Mouse (Mus musculus) heart, adult 2 months (tissue): Measurements from ENCODE around the gene Slc2a13. TPM values are rescaled to one million over a fixed set of nuclear protein-coding genes. Genes with fewer than 3 reads are reported as not detected.

Experiments used
- DNase-seq, 2 experiments: peaks; one replicate each; pipeline ENCODE4 v3.0.0; 2021
- H3K27ac ChIP-seq: fragments of 200-600 bp; 2 replicates; pipeline ENCODE4 v1.8.1; 2022
- H3K27me3 ChIP-seq: fragments of 200-500 bp; 2 replicates; pipeline ENCODE4 v1.6.1; 2012; ENCODE audit warnings: mild to moderate bottlenecking, low read length, inconsistent platforms, mixed read lengths; ENCODE audit not compliant: control insufficient read depth, insufficient read depth
- H3K36me3 ChIP-seq: fragments of 200-500 bp; 2 replicates; pipeline ENCODE4 v1.6.1; 2012; ENCODE audit warnings: low read length, inconsistent platforms; ENCODE audit not compliant: control insufficient read depth, insufficient read depth
- H3K4me1 ChIP-seq: fragments of 200-500 bp; 2 replicates; pipeline ENCODE4 v1.6.1; 2011; ENCODE audit warnings: low read length; ENCODE audit not compliant: control insufficient read depth, insufficient read depth
- H3K4me3 ChIP-seq: fragments of 200-600 bp; 2 replicates; pipeline ENCODE4 v1.8.1; 2022
- H3K79me2 ChIP-seq: fragments of 200-500 bp; replicated peaks from 2 replicates; pipeline ENCODE4 v1.6.1; 2012; ENCODE audit warnings: mild to moderate bottlenecking, inconsistent platforms, low read length, moderate library complexity, mixed read lengths; ENCODE audit not compliant: control insufficient read depth, insufficient read depth
- H3K9ac ChIP-seq: fragments of 200-500 bp; 2 replicates; pipeline ENCODE4 v1.6.1; 2012; ENCODE audit warnings: low read depth, mild to moderate bottlenecking, control low read depth, inconsistent platforms, low read length, mixed read lengths
- CTCF ChIP-seq: fragments of 200-600 bp; IDR thresholded peaks from 2 replicates; pipeline ENCODE4 v1.8.1; 2022; ENCODE audit warnings: antibody characterized with exemption, mild to moderate bottlenecking, moderate library complexity
- EP300 ChIP-seq: fragments of 200-500 bp; IDR thresholded peaks from 2 replicates; pipeline ENCODE4 v1.6.1; 2011; ENCODE audit warnings: low read depth, low read length, control low read depth; ENCODE audit not compliant: insufficient read depth
- POLR2A ChIP-seq: fragments of 200-500 bp; IDR thresholded peaks from 2 replicates; pipeline ENCODE4 v1.6.1; 2011; ENCODE audit warnings: mild to moderate bottlenecking, low read depth, low read length, control low read depth; ENCODE audit not compliant: insufficient read depth
- WGBS: fragments of 180-500 bp; shearing (Covaris S2); methylation state at CpG from one replicate; pipeline ENCODE4 v1.1.7; 2018; 5-methylcytosine and 5-hydroxymethylcytosine counted together
- intact Hi-C: fragments of 180-260 bp; cut with DNase I; formaldehyde crosslinking; loops from one replicate; pipeline ENCODE4 v1.15.1; 2025
- polyA plus RNA-seq: library from polyadenylated mRNA; depleted of rRNA; stranded (reverse); fragments of >200 nt; gene quantifications from 2 replicates; pipeline ENCODE4 v1.2.3, GENCODE M21; 2012
- total RNA-seq, 2 experiments: library from RNA; stranded (reverse); gene quantifications; 2 replicates each; pipeline ENCODE4 v1.2.3; 2021

Slc2a13 gene
- total and polyA plus RNA-seq, 3 experiments = 0.41 to 0.98 (median 0.84) TPM

DNA sequence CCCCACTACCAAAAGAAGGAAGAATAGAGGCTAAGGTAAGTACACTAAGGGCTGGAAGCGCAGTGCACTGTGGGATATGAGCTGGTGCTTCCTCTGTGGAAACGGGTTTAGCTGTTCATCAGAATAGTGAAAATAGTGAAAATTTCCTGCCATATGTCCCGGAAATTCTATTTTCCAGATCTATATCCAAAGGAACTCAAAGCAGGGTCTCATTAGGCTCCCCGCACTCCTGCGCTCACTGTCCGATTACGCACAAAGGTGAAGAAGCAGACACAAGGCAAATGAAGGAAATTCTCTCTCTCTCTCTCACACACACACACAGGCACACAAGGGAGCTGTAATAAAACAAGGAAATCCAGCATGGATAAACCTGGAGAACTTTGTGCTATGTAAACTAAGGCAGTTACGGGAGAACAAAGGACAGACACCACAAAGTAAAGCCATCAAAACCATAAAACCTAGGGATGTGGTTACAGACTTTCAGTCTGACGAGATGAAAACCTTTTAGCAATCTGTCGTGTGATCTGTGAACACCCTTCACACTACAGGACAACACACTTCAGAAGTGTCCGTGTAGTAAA lies 7.9 kb downstream of the Slc2a13 start:
- H3K27ac ChIP-seq = no peak overlapping the region
- intact Hi-C loops = no loop called here
- no peaks in the 10 kb centered on the region for H3K27me3 ChIP-seq
- no peak overlapping the region for H3K9ac ChIP-seq
- H3K79me2 ChIP-seq = no peaks in the 10 kb centered on the region
- TF ChIP-seq EP300 = no peak
- no peak for TF ChIP-seq CTCF
- TF ChIP-seq POLR2A = no peak
- 92% methylated on average over 11 of the region's 11 CpGs for WGBS
- no peak for DNase-seq
- no peaks in the 10 kb centered on the region for H3K36me3 ChIP-seq
- no peaks in the 10 kb centered on the region for H3K4me1 ChIP-seq
- H3K4me3 ChIP-seq = no peak overlapping the region

DNA sequence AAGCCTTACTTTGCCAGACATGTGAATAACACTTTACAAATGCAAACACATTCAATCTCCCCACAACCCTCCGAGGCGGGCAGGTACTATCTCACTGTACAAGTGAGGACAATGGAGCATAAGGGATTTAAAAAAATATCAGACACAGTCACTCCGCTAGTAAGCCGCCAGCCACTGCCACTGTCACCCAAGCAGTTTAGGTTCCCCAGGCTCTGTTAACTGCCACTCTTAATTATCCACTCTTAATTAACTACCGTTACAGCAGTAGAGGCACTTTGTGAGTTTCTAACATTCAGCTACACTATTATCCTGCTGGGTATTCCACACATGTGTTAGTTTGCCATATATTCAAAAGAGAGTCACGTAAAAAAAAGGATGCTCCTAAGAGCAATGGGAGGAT lies 11.3 kb downstream of the Slc2a13 start:
- TF ChIP-seq POLR2A (no peak), CTCF (no peak), EP300 (no peak)
- 92% methylated on average over 6 of the region's 6 CpGs for WGBS
- Histone ChIP-seq H3K9ac (no peak overlapping the region), H3K27ac (no peak overlapping the region), H3K4me3 (no peak overlapping the region), H3K36me3 (no peaks in the 10 kb centered on the region), H3K4me1 (no peaks in the 10 kb centered on the region), H3K27me3 (no peaks in the 10 kb centered on the region), H3K79me2 (no peaks in the 10 kb centered on the region)
- intact Hi-C loops = no loop called here
- no peak for DNase-seq

DNA sequence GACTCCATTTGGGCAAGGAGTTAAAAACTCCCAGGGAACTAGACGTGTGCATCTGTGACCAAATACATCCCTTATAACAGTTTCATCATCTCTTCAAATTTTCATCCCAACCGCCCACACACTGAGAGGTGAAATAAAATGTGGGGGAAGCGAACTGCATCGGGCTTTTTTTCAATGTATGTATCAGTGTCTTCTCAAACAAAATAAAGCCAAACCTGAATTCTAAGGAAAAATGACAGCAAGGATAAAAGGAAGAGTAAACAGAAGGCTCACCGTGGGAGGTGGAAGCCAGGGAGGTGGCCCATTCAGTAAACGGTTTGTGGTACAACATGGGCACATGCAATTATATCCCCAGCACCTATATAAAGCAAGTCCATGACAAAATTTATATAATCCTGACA lies 17.7 kb downstream of the Slc2a13 start:
- no peak for TF ChIP-seq EP300
- Histone ChIP-seq H3K27me3 (no peaks in the 10 kb centered on the region), H3K79me2 (no peaks in the 10 kb centered on the region), H3K36me3 (no peaks in the 10 kb centered on the region), H3K9ac (no peak overlapping the region), H3K4me1 (no peaks in the 10 kb centered on the region), H3K4me3 (no peak overlapping the region), H3K27ac (no peak overlapping the region)
- 86% methylated on average over 6 of the region's 6 CpGs for WGBS
- intact Hi-C loops = no loop called here
- no peak for DNase-seq

DNA sequence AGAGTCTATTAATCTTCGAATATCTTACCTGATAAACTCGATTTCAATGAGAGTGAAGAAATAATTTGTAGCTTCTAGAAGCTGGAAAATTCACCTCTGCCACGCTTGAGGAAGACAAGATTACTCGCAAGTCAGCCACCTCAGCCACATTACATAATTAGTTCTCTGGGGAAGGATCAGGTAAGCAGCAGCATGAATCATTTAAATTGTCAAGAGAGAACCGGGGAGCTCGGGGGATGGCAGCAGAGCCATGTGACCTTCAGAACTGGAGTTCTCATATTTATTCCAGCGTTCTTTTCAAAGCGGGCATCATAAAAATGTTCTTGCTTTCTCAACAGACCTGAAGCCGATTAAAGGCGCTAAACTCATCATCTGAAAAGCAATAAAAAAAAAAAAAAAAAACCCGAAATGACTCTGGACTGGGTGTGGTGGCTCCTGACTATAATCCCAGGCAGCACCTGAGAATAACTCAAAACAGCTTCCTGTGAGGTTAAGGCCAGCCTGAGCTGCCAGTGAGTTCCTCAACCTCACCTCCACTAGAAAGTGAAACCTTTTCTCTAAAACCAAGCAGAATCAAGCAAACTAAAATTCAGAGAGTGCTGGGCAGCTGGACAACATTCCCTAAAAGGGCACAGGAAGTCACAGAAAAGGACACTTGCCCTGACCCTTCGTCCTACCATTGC lies 24.3 kb downstream of the Slc2a13 start:
- no peak for DNase-seq
- Histone ChIP-seq H3K36me3 (no peaks in the 10 kb centered on the region), H3K79me2 (no peaks in the 10 kb centered on the region), H3K27me3 (no peaks in the 10 kb centered on the region), H3K4me3 (no peak overlapping the region), H3K9ac (no peak overlapping the region), H3K27ac (no peak overlapping the region), H3K4me1 (no peaks in the 10 kb centered on the region)
- 79% methylated on average over 12 of the region's 12 CpGs for WGBS
- intact Hi-C loops = no loop called here
- TF ChIP-seq EP300 (no peak), CTCF (no peak), POLR2A (no peak)

DNA sequence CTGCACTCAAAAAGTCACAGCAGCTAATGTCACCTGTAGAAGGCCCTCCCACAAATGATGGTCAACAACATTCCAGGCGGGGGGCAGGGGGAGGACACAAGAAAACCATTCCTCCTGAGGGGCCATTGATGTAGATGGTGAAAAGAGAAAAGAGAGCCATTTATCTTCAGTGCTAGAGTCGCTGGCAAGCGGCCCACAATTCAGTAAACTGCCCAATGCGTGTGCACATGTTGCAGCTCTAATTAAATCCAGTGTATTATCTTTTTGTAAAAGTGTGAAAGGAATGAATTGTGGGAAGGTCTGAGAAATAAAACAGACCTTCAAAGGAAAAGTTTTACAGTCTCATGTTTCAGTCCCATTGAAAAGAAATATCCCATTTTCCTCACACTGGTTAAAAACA lies 28.5 kb downstream of the Slc2a13 start:
- Histone ChIP-seq H3K36me3 (no peaks in the 10 kb centered on the region), H3K27ac (no peak overlapping the region), H3K27me3 (no peaks in the 10 kb centered on the region), H3K79me2 (no peaks in the 10 kb centered on the region), H3K4me1 (no peaks in the 10 kb centered on the region), H3K9ac (no peak overlapping the region), H3K4me3 (no peak overlapping the region)
- TF ChIP-seq POLR2A = no peak
- TF ChIP-seq EP300 = no peak
- no peak for TF ChIP-seq CTCF
- DNase-seq = no peak
- intact Hi-C loops = no loop called here
- whole genome bisulfite sequencing = 71% methylated on average over 4 of the region's 4 CpGs

DNA sequence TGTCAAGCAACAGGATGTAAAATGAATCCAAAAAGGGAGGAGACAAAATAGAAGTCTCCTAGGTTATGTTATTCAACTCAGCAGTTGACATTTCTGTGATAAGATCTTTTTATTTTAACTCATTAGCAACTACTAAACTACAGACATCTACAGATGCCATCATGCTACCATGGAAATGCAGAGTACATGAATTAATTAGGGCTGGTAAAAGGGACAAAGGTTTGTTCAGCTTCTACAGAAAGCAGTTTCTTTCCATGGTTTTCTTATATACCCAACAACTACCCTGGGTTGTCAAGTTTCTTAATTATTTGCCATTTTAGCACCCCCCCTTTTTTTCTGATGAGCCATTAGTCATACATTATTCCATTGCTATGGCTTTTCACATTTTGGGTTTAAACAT lies 34.6 kb downstream of the Slc2a13 start:
- no peak for DNase-seq
- Histone ChIP-seq H3K4me3 (no peak overlapping the region), H3K27ac (no peak overlapping the region), H3K4me1 (no peaks in the 10 kb centered on the region), H3K79me2 (no peaks in the 10 kb centered on the region), H3K27me3 (no peaks in the 10 kb centered on the region), H3K36me3 (no peaks in the 10 kb centered on the region), H3K9ac (no peak overlapping the region)
- intact Hi-C loops = no loop called here
- TF ChIP-seq CTCF = no peak
- TF ChIP-seq EP300 = no peak
- TF ChIP-seq POLR2A = no peak
